Mouse (Mus musculus) intestine, postnatal 0 days (tissue): ENCODE data around the gene Cdyl2. TPM values are rescaled to one million over a fixed set of nuclear protein-coding genes. Genes with fewer than 3 reads are reported as not detected.
A peak's percentile ranks its signal among the peaks of the same experiment; 100 is the strongest.

Source experiments
- ATAC-seq: fragments of 200-750 bp; cut with Nextera tagmentation; 2 replicates; pipeline ENCODE4 v1.8.0; 2017; ENCODE audit warnings: mild to moderate bottlenecking, moderate TSS enrichment, moderate library complexity
- H3K27ac ChIP-seq: fragments of 300-500 bp; sonication (generic); 2 replicates; pipeline ENCODE4 v1.5.1; 2014; ENCODE audit warnings: mild to moderate bottlenecking, low read depth, low read length, moderate library complexity
- H3K27me3 ChIP-seq: fragments of 300-500 bp; sonication (generic); replicated peaks from 2 replicates; pipeline ENCODE4 v1.6.1; 2014; ENCODE audit warnings: low read length, mixed read lengths; ENCODE audit not compliant: control insufficient read depth, insufficient read depth
- H3K36me3 ChIP-seq: fragments of 300-500 bp; sonication (generic); 2 replicates; pipeline ENCODE4 v1.6.1; 2014; ENCODE audit warnings: mild to moderate bottlenecking, moderate library complexity; ENCODE audit not compliant: control insufficient read depth, insufficient read depth
- H3K4me1 ChIP-seq: fragments of 300-500 bp; sonication (generic); replicated peaks from 2 replicates; pipeline ENCODE4 v1.6.1; 2014; ENCODE audit warnings: antibody characterized with exemption, low read length, mixed read lengths; ENCODE audit not compliant: control insufficient read depth, insufficient read depth
- H3K4me2 ChIP-seq: fragments of 300-500 bp; sonication (generic); replicated peaks from 2 replicates; pipeline ENCODE4 v1.6.1; 2014; ENCODE audit warnings: low read depth, mild to moderate bottlenecking, moderate library complexity
- H3K4me3 ChIP-seq: fragments of 300-500 bp; sonication (generic); 2 replicates; pipeline ENCODE4 v1.5.1; 2014; ENCODE audit warnings: low read depth, low read length
- H3K9ac ChIP-seq: fragments of 300-500 bp; sonication (generic); 2 replicates; pipeline ENCODE4 v1.6.1; 2014; ENCODE audit warnings: mild to moderate bottlenecking, low read depth, low read length
- H3K9me3 ChIP-seq: fragments of 300-500 bp; sonication (generic); 2 replicates; pipeline ENCODE4 v1.6.1; 2016; ENCODE audit warnings: mixed run types; ENCODE audit not compliant: control insufficient read depth
- CTCF ChIP-seq: sonication (generic); IDR thresholded peaks from 2 replicates; pipeline ENCODE4 v1.5.1; 2016; ENCODE audit warnings: low read depth, mild to moderate bottlenecking, control low read depth, antibody characterized with exemption, moderate library complexity
- WGBS: fragments of 180-500 bp; shearing (Covaris S2); extraction: QIAGEN DNeasy Blood & Tissue Kit; methylation state at CpG from one replicate; pipeline ENCODE4 v1.1.7; 2014; 5-methylcytosine and 5-hydroxymethylcytosine counted together
- polyA plus RNA-seq: library from polyadenylated mRNA; unstranded; fragments of >200 nt; fragmentation: Nextera tagmentation; extraction: Ambion mirVana; gene quantifications from 2 replicates; pipeline ENCODE4 v1.2.1, GENCODE M21; 2015

Cdyl2 gene
- polyA plus RNA-seq, 1 experiment from 2014 or later, result 2.8 TPM

GRCm38 (mm10) chr8:116676174-116676573 lies 56.6 kb downstream of the Cdyl2 start:
- no peak for TF ChIP-seq CTCF

GRCm38 (mm10) chr8:116673966-116674805 lies 58.6 kb downstream of the Cdyl2 start:
- H3K4me3 ChIP-seq, result no peak overlapping the region
- no peak for TF ChIP-seq CTCF
- H3K4me2 ChIP-seq, result no peak overlapping the region
- H3K36me3 ChIP-seq, result no peaks in the 10 kb centered on the region
- no peaks in the 10 kb centered on the region for H3K9me3 ChIP-seq
- H3K27me3 ChIP-seq, result no peaks in the 10 kb centered on the region
- H3K27ac ChIP-seq, result no peak overlapping the region
- WGBS, result 65% methylated on average over 10 of the region's 10 CpGs
- no peaks in the 10 kb centered on the region for H3K4me1 ChIP-seq
- ATAC-seq, result no peak
- H3K9ac ChIP-seq, result no peak overlapping the region

More at GRCm38 (mm10) chr8:116676174-116676573, 56.6 kb downstream of the Cdyl2 start:
- H3K27me3 ChIP-seq, result no peaks in the 10 kb centered on the region
- no peaks in the 10 kb centered on the region for H3K4me1 ChIP-seq
- H3K9ac ChIP-seq, result no peak overlapping the region
- no peak for ATAC-seq
- no peak overlapping the region for H3K27ac ChIP-seq
- no peaks in the 10 kb centered on the region for H3K9me3 ChIP-seq
- 86% methylated on average over 1 of the region's 1 CpGs for WGBS
- H3K4me3 ChIP-seq, result no peak overlapping the region
- no peak overlapping the region for H3K4me2 ChIP-seq
- no peaks in the 10 kb centered on the region for H3K36me3 ChIP-seq

- Histone ChIP-seq H3K9ac (no peak overlapping the region), H3K27ac (no peak overlapping the region), H3K27me3 (no peaks in the 10 kb centered on the region), H3K36me3 (no peaks in the 10 kb centered on the region), H3K4me1 (no peaks in the 10 kb centered on the region), H3K4me3 (no peak overlapping the region), H3K9me3 (no peaks in the 10 kb centered on the region), H3K4me2 (no peak overlapping the region)
- no peak for ATAC-seq
- 80% methylated on average over 8 of the region's 8 CpGs for WGBS
- no peak for TF ChIP-seq CTCF
Measured at GRCm38 (mm10) chr8:116673493-116673892, 59.3 kb downstream of the Cdyl2 start.

GRCm38 (mm10) chr8:116673052-116673451 lies 59.7 kb downstream of the Cdyl2 start:
- H3K4me1 ChIP-seq, result no peaks in the 10 kb centered on the region
- no peak overlapping the region for H3K4me3 ChIP-seq

GRCm38 (mm10) chr8:116671543-116671942 lies 61.2 kb downstream of the Cdyl2 start:
- Histone ChIP-seq H3K4me1 (no peaks in the 10 kb centered on the region), H3K9me3 (no peaks in the 10 kb centered on the region), H3K4me3 (no peak overlapping the region), H3K27me3 (no peaks in the 10 kb centered on the region), H3K36me3 (no peaks in the 10 kb centered on the region), H3K9ac (no peak overlapping the region), H3K4me2 (no peak overlapping the region), H3K27ac (no peak overlapping the region)
- WGBS, result 60% methylated on average over 5 of the region's 5 CpGs
- ATAC-seq, result no peak
- TF ChIP-seq CTCF, result peak; percentile 53

More at GRCm38 (mm10) chr8:116673052-116673451, 59.7 kb downstream of the Cdyl2 start:
- H3K9ac ChIP-seq, result no peak overlapping the region
- ATAC-seq, result no peak
- H3K4me2 ChIP-seq, result no peak overlapping the region
- WGBS, result 90% methylated on average over 4 of the region's 4 CpGs
- no peak for TF ChIP-seq CTCF
- no peaks in the 10 kb centered on the region for H3K36me3 ChIP-seq
- H3K9me3 ChIP-seq, result no peaks in the 10 kb centered on the region
- H3K27ac ChIP-seq, result no peak overlapping the region
- no peaks in the 10 kb centered on the region for H3K27me3 ChIP-seq

- no peak for TF ChIP-seq CTCF
- H3K4me3 ChIP-seq, result no peak overlapping the region
- 82% methylated on average over 7 of the region's 7 CpGs for WGBS
Measured at GRCm38 (mm10) chr8:116670604-116671003, 62.2 kb downstream of the Cdyl2 start.

More at GRCm38 (mm10) chr8:116670604-116671003, 62.2 kb downstream of the Cdyl2 start:
- Histone ChIP-seq H3K4me1 (no peaks in the 10 kb centered on the region), H3K9ac (no peak overlapping the region), H3K36me3 (no peaks in the 10 kb centered on the region), H3K27me3 (no peaks in the 10 kb centered on the region), H3K4me2 (no peak overlapping the region), H3K9me3 (no peaks in the 10 kb centered on the region), H3K27ac (no peak overlapping the region)
- ATAC-seq, result no peak
